Mouse (Mus musculus) cerebellum, postnatal 14 days (tissue): ENCODE measurements at regions not wholly inside any gene's neighbourhood (a gene's known extent, or its start where the extent isn't known, plus 50 kb on each side); places are given as distances from the start of the nearest gene placed in this dataset.

Experiments used
- DNase-seq, 2 experiments: peaks; one replicate each; pipeline ENCODE4 v3.0.0; 2021; ENCODE audit warnings: mixed read lengths in 2 of 2

DNA sequence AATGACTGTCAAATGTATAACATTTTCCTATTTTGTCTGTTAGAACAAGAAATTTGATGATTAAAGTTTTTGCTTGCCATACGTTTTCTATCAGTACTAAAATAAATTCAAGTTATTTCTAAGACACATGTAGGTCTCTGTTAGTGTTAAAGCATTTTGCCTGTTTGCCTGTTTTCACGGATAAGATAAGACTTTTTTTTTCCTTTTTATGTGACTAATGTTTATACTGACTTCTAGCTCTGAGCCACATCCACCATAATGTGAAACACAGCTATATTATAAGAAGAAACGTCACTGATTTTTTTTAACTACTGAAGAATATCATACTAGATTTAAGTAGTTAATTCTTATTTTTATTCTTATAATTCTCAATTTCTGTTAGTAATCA lies 1012.6 kb downstream of the Cdh8 start:
- no peak for DNase-seq

DNA sequence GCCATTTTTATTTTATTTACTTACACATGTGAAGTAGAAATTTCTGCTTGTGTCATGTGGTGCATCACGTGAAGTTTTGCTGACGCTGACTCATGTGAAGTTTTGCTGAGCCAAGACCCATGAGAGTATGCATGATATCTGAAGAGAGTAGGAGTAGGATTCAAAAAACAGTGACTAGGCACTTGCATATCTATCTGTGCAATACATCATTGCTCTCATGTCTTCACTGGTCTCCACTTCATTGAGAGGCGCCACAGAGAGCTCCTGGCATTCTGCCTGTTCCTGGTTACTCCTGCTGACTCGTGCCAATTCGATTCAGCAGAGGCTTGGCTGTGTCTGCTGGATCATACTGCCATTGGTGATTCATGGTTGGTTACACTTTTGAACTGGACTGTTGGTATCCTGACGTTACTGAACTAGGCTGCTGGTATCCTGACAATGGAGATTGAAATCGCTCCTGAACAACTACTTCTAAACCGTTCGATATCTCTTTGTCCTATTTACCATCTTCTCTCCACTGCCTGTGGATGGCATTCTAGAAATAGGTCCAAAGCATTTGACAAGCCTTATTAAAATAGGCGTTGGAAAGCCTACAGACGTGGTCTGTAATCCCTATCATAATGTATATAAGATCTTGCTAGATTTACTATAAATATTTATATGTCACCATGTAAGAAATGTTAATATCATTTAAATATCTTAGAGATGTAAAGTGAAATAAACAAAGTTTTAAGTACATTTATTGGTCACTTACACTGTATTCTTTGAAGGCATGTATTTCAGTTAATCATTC lies 1013.2 kb downstream of the Cdh8 start:
- peak; percentile 78 to 82 for DNase-seq

DNA sequence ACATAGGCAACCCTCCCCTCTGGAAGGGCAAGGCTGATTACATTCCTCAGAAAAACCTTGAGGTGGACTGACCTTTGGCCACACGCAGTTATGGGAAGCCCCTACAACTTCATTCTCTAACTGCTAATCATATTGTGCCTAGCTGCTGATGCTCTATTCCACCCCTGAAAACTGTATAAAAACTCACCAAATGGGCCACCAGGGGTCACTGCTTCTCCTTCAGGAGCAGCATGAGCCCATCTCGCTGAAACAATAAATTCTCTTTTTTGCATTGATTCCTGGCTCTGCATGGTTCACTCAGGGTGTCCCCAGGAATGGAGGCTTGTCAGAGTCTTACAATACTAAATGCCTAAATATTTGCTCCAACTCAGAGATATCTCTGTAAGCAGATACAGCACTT lies 1034.5 kb downstream of the Cdh8 start:
- peak; percentile 18 to 36 for DNase-seq

DNA sequence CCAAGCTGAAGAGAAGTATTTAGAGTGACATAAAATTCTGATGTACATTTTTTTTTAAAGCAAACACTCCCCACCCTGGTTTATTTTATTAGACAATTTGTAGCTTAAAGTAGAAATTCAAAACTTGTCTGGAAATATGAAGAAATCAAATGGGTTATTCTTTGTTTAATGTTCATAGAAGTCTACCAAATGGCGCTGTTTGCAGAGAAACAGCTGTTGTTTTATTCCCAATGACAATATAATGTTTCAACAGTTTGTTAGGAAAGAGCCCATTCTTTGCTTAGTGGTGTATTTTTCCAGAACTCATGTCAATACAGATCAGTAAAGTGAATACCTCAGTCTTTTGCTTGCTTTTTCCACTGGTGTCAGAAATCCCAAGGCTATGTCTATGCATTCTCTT lies 1035.9 kb downstream of the Cdh8 start:
- no peak for DNase-seq

DNA sequence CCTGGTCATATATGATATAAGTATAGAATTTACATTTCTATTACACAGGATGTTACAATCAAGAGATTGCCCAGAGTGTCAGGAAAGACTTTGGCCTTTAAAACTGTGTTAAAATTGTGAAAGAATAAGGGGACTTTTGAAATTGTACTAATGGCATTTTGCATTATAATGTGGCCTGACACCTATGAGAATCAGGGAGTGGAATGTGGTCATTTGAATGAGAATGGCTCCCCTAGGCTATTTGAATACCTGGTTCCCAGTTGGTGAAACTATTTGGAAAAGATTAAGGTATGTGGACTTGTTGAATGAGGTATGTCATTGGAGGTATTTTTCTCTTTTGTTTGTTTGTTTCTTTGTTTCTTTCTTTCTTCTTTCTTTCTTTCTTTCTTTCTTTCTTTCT lies 1038.5 kb downstream of the Cdh8 start:
- DNase-seq, result no peak

DNA sequence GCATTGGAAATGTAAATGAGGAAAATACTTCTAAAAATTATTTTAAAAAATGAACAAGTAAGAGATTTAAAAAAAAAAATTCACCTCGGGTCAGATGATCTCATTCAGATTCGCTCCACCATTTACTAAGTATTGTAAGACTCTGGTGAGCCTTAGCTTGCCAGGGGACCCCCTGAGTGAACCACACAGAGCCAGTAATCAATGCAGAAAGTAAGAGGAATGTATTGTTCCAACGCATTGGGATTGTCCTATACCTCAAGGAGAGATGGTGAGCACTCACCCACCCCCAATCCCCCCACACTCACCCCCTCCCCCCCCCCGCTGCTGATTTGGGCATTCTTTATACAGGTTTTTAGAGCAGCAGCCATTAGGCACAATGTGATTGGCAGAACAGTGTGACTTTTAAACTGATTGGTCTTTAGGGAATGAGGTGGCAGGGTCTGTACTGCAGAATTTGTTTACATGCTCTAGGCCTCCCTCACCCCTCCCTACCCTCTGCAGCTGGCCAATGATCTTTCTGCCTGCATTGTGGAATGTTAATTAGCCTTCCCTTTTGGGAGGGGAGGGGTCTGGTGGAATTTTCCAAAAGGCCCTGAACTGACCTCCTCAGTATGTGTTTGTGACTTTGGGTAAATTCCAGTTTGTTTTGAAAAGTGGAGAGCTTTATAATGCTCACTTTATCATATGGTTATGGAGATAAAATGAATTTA lies 1043.4 kb downstream of the Cdh8 start:
- no peak for DNase-seq

DNA sequence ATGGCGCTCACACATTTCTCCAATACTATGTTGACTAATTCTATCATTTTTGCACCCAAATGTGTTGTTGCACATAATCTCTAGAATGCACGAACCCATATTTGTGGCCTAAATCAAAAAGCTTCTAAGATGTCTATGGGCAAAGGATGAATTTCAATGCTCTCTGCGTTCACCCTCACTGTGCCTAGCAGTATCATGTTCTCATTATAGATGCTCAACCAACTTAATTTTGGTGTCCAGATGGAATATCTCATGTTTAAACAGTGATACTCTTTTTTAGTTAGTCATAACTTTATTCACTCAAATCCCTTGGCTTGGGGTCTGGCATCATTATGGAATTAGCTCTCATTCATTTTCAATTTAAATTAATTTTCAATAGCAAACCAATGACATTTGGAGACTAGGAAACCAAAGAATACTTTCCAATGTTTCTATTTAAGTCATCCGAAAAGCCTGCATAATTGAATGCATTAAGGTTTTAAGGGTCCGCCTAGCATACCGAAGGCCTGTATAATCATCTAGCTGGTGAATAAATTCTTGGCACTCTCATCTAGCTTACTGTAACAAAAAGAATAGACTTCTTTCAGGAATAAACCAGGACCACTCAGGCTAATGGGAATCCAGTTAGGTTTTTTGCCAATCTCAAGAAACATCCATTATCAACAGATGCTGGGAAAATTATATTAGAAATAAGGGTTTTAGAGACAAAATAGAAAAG lies 1050.7 kb downstream of the Cdh8 start:
- no peak for DNase-seq

DNA sequence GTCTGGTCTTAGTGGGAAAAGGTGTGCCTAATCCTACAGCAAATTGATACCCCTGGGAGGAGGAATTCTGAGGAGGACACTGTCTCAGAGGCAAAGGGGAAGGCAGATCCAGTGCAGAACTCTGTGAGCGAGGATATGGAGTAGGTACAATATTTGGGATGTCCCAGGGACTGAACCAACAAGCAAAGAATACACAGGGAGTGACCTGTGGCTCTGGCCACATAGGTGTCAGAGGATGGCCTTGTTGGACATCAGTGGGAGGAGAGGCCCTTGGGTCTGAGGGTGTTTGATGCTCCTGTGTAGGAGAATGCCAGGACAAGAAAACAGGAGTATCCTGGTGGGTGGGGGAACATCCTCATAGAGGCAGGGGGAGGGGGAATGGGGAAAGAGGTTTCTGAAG lies 1079.0 kb downstream of the Cdh8 start:
- DNase-seq, result no peak

DNA sequence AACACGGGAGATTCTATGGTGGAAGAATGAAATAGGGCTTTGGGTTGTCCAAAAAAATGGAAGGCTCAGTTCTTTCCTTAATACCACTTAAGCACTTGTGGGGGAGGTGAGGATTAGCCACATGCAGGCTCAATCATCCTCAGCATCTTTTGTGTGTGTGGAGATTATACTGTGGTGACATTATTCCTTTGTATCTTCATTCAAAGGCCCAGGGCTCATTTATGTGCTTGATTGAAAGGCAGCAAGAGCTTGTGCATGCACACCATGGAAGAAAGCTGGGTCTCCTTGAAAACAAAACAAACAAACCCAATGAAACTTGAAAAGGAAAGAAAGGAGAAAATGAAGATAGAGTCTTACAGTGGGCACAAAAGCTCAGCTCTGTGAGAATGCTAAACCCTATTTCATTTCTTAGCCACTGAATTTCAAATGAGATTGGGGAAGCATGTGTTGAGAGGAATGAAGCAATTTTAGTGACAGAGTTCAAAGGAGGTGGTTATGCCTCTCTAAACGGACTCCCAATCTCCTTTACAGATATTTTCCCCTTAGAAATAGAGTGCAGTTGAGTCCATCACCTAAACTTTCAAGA lies 1106.8 kb downstream of the Cdh8 start:
- no peak for DNase-seq

DNA sequence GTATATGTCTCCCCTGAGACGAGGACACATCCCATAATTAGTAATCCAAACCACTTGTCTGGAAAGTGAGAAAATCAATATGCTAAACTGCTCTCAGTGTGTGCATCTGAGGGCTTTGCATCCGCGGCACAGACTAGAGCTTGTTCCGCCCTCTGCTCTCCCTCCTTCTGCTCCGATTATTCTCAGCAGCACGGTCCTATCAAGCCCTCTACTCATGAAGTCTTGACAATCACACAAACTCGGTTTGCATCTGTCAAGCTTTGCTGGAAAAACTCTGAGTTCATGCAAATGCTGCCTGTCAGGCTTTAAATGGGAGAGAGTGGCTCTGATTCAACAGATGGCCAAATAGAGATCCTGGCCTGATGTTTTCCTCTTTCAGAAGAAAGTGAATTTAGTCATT lies 1121.3 kb downstream of the Cdh8 start:
- DNase-seq, result no peak

DNA sequence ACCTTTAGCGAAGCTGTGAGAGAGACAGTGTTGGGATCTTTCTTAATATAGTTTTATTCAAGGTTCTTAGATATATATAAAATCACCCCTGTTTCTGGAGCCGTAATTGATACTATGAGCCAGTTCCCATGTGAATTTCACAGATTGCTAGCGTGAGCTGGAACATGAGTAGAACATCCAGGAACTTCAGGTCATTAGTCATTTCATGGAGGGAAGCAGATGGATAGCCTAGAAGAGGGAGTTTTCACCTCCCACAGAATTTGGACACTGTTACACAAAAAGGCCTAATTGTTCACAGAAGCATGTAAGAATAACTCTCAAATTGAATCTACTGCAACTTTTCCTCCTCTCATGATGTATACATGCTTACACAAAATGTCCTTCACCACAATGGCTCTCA lies 1156.0 kb downstream of the Cdh8 start:
- peak in 1 of 2 experiments; percentile 4 for DNase-seq

DNA sequence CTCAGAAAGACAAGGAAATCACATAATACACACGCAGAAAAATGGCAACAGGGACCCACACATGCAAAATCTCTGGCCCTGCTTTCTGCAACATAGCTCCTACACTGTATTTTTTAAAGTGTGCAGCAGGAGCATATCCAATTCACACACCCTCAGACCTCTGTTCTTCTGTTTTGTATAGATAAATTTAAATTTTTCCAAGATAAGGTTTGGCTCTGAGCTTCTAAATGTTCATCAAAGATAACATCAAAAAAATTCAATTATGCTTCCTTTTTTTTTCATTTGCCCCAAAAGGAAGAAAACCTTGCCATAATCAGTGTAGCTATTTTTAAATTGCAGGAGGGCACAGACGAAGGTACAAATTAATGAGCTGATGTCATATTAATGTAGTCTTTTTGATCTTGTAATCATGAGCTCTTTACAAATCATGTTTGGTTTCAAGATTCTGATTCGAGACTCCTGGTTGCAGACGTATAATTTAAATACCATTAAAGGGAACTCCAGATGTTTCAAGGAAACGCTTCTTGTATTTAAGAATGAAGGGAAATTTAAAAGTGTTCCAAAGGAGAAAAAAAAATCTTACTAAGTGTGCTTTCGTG lies 1172.8 kb downstream of the Cdh8 start:
- DNase-seq, result no peak

DNA sequence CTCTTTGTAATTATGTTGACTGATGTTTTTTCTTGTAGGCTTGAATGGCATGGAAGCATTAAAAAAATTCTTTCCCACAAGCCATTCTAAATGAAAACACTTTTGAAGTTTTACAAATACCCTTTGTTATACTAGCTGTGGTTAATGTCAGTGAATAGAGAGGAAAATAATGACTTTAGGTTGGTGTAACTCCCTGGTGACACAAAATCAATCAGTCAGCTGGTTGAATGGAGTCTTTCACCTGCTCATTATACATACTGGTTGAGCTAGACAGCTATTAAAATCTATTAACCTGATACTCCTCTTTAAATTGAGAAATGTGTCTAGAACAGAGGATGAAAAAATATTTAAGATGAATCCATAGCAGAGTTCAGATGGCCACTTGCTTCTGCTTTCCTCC lies 1202.3 kb downstream of the Cdh8 start:
- DNase-seq, result no peak
